Mouse (Mus musculus): ENCODE results near the gene Prox2.
"Not testable (repeated sequence)": the region's sequence is repeated elsewhere in the genome, so short reads cannot be mapped to it uniquely, and the experiment has no call there.

Prox2 gene

DNA sequence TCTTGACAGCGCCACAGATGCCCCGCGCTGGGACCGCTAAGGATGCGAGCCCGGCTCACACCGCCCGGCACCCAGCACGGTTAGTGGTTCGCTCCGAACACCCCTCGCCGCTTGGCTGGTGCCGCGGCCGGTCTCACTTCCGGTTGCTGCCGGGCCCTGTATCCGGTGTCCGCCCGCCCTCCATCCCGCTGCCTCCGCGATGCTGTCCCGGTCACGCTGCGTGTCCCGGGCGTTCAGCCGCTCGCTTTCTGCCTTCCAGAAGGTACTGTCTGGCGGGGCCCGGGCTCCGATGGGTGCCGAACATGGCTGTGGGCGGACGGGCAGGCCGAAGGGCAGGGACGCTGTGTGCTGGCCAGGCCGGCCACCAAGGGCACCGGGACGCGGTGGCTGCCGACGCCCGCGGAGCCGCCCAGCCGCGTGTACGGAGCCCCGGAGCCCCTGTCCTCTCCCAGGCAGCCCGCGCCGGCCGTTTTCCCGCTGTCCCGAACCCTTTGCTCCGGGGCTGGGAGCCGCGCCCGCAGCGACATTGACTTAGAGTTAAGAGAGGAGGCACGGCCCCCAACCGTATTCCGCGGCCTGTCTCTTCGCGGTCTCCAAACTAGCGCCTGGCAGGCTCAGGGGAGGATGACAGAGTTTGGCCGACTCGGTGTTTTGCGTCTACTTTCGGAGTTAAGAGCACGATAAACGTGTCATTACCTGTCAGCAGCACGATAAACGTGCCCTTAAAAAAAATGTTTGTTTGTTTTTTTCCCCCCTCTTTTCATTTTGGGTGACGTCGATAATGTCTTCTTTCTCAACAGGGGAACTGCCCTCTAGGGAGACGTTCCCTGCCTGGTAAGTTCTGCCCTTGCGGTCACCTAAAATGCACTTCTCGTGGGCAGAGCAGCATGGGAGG, at the start of gene Prox2, which contains the start of gene Dlst:
Prox2 (minus strand) TSS at position 62 of the 895 bp plus-strand sequence.
Dlst (plus strand) TSS at position 136 of the 895 bp plus-strand sequence.
- DNase-seq, result peak; percentile 92

DNA sequence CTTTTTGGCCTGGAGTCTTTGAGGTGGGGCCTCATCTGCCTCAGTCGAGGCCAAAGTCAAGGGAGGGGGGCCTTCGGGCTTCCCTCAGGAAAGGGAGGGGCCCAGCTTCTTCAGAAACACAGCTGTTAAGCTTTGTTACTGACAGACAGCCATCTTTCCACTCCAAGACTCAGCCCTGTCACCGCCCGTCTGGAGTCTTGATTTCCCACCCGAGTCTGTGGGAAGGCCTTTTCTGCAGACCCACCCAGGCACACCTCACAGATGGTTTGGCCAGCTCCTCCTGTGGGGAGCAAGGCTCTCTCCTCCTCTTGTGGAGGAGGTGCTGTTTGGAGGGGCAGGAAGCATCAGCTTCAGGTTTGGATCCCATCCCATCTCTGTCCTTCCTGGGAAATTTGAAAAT, 49.0 kb upstream of the Prox2 start:
- DNase-seq, result no peak

DNA sequence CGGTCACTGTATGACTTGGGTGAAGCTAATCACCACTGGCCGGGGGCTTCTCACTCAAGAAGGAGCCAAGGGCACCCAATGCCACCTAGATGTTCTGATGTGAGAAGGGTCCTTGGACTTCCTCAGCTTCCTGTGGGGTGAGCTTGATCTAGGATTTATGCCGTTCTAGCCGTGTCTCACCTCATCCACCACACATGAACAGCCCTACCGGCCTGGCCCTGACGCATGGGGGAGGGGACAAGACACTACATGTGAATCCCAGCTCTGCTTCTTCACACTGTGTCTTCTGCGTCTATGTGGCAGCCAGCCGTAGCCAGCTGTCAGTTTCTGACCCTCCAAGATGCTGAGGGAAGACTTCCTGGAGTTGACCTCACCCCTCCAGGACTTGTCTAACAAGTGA, 48.2 kb upstream of the Prox2 start:
- DNase-seq, result no peak

DNA sequence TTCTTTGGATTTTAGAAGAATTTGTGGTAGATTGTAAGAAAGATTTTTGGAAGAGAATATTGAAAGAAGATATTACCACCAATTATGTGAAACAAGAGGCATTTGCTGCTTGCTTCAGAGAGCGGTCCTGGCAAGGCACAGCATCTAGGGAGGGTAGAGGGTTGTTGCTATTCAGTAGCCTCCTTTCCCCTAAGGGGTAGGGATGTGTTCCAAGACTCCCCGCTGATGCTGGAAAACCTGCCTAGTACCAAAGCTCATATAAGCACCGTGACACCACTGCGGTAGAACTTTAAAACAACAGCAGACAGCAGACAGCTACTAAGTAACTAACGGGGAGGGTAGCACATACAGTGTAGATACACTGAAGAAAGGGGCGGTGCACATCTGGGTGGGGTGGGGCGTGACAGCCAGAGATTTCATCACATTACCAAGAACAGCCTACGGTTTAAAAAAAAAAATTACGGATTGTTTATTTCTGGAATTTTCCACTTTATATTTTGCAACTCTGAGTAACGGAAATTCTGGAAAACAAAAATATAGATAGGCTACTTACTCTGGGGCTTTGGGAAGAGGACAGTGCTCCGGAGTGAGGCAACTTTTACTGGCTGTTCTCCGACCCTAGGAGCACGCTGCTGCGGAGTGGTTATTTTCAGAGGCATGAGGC, 47.4 kb upstream of the Prox2 start:
- no peak for DNase-seq

DNA sequence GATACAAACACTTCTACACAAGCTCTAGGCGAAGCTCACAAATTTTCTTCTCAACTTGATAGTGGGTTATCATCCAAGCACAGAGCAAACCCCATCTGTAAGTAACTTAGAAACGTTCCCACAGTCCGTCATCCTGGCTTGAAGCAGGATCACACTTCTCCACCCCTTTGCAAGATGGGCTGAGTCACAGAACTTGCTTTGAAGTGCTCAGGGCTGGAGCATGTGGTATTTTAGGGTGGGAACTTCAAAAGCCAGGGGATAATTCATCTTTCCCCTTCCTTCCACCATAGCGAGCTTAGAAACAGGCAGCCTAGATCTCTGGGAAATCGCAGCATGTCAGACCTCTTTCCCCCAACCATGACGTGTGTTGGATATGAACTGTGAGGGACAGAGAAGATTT, 45.8 kb upstream of the Prox2 start:
- no peak for DNase-seq

DNA sequence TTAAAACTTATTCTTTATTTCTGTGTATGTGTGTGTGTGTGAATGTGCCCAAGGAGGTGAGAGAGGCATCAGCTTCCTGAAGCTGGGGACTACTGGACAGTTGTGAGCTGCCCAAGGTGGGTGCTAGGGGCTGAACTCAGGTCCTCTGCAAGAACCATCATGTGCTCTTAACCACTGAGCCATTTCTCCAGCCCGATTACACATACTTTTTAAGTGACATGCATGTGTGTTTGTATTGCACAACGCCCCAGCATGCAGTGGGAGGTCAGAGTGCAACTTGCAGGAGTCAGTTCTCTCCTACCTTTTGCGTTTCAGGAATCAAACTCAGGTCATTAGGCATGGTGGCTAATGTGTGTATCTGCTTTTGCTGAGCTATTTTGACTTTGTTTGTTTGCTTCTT, 42.5 kb upstream of the Prox2 start:
- no peak for DNase-seq

DNA sequence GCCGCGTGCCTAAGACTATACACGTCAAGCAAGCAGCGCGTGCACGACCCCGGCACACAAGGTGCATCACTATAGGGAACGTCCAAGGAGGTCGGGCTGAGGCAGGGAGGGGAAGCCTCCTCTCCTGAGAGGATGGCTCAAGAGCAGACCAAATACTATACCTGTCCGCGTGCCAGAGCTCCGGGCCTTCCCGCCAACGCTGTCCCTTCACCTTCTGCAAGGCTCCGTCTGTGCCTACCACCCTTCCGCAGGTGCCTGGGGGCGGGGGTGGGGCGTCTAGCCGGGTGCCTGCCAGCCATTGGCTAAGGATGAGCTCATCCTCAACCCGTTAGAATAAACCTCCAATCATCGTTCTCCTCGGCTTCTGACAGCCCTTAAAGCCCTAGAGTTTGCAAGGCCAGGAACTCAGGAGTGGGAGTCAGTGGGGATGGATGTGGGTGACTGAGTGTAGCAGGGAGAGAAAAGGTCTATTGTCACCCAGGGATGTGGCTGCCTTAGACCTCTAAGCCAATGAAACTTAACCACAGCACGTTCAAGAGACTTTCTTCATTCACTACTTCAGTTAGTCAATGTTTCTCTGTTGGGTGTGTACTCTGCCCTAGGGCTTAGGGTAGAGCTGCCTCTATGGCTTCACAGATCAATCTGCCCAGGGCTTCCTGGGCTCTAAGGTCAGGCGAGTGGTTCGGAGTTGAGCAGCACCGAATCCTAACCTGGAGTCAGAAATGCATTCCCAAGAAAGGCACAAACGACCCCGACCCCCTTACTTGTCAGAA, 40.6 kb upstream of the Prox2 start, which contains the start of gene Rps6kl1:
Rps6kl1 (minus strand) TSS at position 263 of the 773 bp plus-strand sequence.
- DNase-seq, result peak; percentile 70

DNA sequence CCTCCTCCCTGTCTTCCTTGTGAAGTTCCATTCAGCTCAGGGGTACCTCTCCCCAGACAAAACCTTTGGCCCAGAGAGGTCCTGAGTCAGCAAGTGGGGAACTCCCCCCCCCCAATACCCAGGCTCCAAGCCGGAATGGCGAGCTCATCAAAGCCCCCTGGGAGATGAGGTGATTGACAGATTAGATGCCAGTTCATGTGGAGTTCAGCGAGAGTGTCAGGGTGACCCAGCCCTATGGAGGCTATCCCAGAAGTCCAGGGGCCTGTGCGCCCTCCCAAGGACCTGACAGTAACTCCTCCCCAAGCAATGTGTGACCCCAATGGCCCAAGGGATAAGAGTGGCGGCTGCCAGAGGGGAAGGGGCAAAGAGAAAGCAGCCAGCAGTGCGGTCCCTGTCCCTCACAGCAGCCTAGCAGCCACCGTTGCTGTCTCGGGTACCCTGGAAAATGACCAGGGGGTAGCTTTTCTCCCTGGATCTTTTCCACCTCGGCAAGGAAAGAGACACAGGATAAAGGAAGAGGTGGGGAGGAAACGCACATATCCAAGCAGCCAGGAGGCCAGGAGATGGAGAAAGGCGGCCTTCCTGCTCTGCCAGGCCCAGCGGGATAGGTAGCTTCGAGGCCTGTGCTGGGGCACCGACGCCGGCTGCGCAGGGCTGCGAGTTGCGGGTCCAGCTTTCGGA, 39.9 kb upstream of the Prox2 start:
- DNase-seq, result no peak

DNA sequence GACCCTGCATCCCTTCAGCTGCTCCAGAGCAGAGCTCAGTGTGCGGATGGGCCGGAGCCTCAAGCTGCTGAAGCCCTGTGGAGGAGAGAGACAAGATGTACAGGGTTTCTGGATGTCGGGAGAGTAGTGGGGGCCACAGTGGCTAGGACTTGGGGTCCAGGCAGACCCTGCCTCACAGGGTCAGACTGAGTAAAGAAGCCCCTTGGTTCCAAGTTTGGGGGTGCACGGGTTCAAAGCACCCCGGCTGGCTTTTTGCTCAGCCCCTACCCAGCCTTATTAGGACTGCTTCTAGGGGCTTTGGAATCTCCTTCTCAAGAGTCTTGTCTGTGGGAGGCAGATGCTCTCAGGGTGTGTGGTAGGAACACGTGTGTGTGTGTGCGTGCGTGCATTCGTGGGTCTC, 36.3 kb upstream of the Prox2 start:
- DNase-seq, result no peak

DNA sequence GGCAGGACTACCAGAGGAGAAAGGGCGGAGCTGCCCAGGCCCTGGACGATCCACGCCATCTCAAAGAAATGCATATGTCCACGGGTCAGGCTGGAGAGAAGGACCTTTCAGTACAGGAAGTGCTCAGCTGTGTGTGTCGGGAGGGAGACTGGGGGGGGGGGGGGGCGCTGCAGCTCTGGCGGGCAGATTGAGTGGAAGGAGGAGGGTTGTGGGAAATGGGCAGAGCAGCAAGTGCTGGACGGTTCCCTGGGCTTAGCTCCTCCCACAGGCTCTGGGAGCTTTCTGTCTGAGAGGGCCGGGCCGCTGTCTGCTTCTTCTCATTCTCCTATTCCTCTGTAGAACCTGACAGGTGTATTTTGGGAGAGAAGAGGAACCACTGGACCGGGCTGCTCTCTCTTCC, 35.8 kb upstream of the Prox2 start:
- DNase-seq, result peak; percentile 16

DNA sequence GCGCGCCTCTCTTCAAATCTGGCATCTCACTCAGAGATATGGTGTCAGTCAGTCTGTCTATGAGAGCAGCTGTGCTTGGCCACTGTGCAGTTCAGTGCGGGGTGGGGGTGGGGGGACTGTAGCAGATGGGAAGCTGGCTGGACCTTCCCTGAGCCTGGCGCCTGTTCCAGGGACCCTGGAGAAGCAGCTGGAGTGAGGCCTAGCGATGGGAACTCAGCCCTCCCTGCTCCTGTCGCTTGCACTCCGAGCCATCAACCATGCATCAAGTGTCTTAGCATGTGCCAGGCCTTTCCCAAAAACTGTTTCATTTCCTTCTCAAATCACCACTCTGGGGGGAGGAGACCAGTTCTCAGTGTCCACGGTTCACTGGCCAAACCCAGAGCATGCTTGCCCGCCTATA, 35.1 kb upstream of the Prox2 start:
- DNase-seq, result no peak

DNA sequence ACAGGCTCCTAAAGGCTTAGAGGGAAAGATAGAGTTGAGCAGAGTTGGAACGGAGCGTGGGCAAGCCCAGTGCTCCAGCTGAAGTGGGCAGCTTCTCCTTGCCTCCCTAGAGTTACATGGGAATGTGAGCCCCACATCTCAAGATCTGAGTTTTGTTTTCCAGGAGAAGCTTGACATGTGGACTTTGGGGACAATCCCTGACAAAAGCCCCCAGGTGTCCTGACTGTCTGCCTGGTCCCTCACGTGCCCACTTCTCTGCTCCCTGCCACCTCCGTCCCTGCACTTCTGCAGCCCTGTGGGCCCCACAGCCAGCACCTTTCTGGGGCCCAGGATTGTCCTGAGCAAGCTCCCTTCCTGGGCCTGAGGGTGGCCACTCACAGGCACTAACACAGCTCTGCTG, 34.3 kb upstream of the Prox2 start:
- DNase-seq, result no peak

DNA sequence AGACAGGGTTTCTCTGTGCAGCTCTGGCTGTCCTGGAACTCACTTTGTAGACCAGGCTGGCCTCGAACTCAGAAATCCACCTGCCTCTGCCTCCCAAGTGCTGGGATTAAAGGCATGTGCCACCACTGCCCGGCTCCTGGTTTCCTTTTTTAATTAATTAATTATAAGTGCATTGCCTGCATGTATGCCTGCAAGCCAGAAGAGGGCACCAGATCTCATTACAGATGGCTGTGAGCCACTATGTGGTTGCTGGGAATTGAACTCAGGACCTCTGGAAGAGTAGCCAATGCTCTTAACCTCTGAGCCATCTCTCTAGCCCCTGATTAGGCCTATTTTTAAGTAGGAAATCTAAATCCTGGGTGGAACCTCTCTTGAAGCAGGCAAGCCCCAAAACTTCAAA, 33.7 kb upstream of the Prox2 start:
- not testable (repeated sequence) for DNase-seq

DNA sequence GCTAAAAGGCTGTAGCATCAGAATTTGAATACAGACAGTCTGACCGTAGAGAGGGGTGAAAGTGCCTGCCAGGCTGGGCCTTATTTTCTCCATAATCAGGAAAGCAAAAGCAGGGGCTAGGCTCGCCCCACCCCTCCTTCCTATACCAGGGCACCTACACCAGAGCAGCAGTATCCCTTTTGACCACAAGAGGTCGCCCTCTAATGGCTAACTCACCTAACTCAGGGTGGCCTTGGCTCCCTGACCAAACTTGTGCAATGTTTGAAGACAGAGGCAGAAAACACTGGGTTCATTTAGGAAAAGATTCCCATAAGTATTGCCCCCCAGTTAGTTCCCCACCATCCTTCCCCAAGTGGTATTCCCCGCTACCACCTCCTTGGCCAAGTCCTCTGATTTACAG, 32.2 kb upstream of the Prox2 start:
- DNase-seq, result peak; percentile 80

DNA sequence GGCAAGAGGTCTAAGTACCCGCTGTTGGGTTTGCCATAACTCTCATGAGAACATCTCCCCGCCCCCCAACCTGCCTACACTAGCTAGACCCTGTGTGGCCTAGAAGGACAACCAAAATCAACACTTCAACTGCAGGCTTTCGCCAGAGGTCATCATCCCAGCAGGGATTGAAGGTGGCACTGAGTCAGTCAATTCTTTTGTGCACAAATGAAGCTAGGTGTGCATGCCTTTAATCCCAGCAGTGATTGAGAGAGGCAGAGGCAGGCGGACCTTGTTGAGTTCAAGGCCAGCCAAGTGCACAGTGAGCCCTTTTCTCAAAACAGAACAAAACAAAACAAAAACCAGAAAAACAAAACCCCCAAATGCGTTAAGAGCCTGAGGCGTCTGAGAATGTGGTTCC, 30.5 kb upstream of the Prox2 start:
- DNase-seq, result no peak

DNA sequence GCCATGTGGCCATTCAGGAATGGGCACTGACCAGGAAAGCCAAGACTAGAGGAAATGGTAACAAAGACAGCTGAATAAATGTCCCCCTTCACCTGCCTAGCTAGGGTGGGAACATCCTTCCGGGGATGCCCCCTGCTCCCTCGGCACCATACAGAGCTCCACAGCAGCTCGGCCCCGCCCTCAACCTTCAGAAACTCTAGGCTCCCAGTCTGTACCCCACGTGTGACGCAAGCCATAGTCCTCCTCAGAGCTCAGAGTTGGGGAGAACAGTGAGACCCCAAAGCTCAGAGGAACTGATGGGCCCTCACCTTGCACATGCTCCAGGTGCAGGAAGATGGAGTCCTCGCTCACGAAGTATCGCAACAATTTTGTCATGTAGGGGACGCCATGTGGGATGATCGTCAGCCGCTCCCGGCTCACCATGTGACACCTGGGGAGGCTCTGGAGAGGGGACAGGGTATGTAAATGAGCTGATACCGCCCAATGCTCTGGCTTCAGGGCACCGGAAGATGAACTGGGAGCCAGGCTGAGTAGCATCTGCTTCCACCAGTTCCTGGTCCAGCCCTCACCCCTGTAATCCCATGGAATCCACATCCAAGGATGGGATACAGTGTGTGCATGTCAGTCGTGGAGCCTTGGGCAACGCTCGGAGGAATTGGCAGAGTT, 29.6 kb upstream of the Prox2 start:
- DNase-seq, result no peak

DNA sequence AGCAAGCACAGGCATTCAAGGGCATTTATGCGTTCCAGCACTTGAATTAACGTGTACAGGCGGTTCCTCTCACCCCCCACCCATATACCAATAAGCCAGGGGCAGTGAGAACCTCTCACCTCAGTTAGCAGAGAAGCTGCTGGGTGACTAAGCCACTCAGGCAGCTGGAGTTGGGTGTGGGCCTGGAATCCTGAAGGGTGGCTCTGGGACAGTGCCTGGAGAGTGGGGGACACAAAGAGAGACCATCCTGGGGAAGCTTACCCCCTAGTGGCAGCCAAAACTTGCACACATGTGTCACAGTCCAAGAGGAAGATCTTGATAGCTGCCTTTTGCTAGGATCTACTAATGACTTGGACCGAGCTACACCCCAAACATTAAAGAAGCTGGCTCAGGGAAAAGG, 26.1 kb upstream of the Prox2 start:
- DNase-seq, result no peak

DNA sequence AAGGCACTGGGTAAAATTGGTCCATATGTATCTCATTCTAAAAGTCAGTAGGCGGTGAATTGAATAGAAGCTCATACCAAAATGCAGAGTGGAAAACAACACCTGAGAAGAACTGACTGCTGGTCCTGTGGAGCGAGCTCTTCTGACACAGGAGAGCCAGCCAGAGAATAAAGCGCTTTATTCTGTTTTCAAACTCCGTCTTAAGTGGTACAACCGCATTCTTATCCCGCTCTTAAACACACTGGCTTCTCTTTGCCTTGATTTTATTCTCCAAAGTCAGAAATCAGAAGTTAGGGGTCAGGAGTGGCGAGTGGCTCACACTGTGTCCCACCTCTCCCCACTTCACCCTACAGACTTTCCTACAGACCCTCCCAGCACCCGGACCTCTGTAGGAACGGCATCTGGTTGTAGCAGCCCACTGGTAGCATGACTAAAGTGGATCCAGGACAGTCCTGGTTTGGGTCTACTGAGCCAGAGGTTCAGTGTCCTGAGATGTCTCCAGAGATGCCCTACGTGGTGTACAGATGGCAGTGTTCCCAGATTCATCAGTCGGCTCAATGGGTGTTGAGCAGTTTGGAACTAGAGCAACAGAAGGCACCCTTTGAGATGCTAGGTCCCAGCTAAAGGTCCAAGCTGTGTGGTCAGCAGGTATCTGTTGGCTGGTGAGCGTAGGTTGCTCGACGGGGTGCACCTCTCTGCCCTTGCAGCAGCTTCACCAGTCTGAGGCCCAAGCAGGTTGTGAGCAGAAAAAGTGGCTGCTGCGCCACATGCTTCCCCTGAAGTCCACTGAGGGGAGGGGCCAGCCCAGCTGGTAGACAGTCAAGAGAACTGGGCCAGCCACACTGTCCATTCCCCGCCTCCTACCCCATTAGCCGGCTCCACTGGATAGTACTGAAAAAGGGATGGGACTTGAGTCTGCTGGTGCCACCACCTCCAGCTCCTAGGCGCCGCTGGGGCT, 25.2 kb upstream of the Prox2 start:
- DNase-seq, result no peak

DNA sequence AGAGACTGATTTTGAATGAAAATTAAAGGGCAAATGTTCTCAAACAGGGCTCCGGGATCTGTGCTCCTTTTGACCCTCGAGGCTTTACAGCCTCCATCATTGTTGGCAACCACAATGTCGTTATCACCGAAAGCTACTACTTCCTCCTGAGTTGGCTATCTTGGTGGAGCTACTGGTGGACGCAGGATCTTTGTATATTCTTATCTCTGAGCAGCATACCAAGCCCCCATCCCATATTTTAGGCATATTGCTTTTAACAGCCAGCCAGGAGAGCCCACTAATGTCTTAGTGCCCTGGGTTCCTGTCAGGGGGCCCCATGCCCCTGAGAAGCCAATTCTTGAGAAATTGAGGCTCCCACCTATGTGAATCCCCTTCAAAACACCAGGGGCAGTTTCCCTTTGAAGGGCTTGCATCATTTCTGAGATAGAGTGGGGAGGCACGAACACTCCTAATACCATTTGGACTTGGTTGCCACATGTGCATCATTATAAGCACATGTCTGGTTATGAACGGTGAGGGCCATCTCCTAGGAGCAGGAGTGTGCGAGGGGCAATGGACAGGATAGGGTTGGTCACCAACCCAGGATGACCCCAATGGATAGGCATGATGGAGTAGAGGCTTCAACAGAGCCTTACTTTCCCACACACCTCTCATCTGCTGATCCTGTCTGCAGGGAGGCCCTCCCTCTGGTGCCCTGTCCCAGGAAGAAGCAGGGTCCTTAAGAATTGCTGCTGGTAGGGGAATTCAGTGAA, 23.7 kb upstream of the Prox2 start:
- no peak for DNase-seq

DNA sequence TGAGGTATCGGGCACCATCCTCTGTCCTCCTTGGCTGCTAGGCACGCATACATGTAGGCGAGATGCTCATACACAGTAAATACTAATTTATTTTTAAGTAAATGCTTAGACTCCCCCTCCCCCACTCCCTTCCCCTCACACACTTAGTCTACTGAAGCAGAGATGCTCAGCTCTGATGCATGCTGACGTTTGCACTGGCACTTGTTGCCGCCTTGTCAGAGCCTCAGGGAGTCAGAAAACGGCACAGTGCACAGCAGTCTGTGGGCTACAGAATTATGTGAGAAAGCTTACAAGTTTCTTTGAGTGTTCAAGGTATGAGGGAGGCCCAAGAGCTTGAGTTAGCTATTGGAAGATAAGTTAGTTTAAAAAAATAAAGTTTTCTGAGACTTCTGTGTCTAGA, 20.8 kb upstream of the Prox2 start:
- no peak for DNase-seq
